Mouse (Mus musculus): ENCODE measurements around the gene Dap.

Gene Dap

DNA sequence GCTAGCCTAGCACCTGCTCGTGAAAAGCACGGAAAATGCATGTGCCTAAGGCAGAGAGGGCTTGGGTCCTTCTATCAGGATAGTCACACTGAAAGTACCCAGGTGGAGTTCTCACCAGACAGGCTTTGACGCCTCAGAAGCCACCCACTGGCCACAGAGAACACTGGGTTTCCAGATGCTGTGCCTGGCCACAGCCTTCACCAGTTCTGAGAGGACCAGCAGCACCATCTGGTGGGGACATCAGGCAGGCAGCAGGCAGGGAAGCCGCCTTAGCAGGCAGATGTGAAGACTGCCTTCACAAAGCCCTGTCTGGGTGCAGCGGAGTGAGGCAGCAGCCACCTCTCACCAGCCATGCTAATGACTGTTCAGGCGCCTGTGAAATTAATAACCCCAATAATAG, 40.7 kb downstream of the Dap start:
- peak; percentile 85 for DNase-seq (ENCODE audit: low read depth, low spot score)

DNA sequence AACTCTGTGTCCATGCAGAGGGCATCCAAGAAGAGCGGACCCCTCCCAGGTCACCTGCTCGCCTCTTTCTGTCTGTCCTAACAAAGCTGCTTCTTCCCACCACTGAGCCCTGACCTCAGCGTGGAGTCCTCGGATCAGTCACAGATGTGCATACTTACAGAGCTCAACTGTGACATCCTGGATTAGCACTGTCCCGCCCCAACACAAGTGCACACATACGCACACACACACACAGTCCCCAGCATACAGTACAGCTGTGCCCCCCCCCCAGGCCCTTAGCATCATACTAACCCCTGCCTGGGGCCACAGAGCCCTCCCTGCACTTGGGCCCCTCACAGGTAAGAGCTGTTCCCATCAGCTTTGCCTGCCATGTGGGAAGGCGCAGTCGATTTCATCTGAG, 41.3 kb downstream of the Dap start:
- DNase-seq (ENCODE audit: low read depth, low spot score): no peak

DNA sequence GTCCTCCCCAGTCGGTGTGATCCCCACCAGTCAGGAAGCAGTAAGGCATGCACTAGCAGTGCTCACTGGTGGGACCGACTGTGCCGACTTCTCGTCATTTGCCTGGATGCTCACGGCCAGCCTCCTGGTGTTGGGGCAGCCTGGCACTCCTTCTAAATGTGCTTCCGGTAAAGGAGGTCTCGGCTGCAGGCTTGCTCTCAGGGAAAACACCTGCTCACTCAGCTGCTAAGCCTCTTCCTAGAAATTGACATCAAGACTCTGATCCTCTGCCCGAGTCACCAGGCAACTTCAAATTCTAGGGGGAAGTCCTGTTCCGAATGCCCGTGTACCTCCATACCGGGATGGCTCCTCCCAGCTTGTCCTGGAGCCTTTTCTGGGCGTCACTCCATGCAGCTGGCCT, 41.7 kb downstream of the Dap start:
- DNase-seq (ENCODE audit: low read depth, low spot score): no peak

- no peak for DNase-seq (ENCODE audit: low read depth, low spot score)
Measured at GRCm38 (mm10) chr15:31268148-31268547, 44.0 kb downstream of the Dap start.

- no peak for DNase-seq (ENCODE audit: low read depth, low spot score)
Measured at GRCm38 (mm10) chr15:31269558-31269957, 45.4 kb downstream of the Dap start.

DNA sequence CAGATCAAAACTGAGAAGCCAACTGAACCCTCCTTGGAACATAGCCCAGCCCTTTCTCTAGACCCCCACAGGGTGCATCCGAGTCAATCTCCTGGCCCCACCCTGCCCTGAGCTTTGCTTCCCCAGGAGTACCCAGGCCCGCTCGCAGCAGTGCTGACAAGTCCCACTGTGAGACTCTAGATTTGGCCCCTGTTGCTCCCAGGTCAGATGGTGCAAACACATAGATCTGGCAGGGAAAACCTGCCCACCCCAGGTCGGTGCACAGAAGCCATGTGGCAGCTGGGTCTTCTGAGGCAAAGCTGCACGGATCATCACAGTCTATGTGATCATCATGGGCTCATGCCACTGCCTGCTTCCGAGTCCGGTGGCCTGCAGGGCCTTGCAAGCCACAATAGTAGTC, 48.6 kb downstream of the Dap start:
- no peak for DNase-seq (ENCODE audit: low read depth, low spot score)

DNA sequence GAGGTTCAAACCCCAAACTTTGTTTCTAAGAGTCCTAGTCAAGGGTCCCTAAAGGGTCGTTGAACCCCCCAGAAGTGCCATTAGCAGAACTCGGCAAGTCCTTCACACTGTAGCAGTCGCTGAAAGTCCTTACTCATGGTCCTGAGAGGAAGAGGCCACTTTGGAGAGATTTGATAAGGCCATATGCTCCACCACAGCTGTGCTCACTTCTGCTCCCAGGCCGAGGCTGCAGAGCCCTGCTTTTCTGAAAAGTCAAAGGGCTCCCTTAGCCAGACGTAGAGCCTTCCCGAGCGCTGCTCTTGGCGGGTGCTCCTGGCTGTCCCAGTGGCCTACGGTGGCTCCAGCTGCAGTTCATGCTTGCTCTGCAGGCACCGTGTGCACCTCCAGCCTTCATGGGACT, 49.4 kb downstream of the Dap start:
- no peak for DNase-seq (ENCODE audit: low read depth, low spot score)

- DNase-seq (ENCODE audit: low read depth, low spot score): no peak
Measured at GRCm38 (mm10) chr15:31278090-31278489, 54.0 kb downstream of the Dap start.

- DNase-seq (ENCODE audit: low read depth, low spot score): no peak
Measured at GRCm38 (mm10) chr15:31279120-31279519, 55.0 kb downstream of the Dap start.

- DNase-seq (ENCODE audit: low read depth, low spot score): no peak
Measured at GRCm38 (mm10) chr15:31279577-31280004, 55.5 kb downstream of the Dap start.

DNA sequence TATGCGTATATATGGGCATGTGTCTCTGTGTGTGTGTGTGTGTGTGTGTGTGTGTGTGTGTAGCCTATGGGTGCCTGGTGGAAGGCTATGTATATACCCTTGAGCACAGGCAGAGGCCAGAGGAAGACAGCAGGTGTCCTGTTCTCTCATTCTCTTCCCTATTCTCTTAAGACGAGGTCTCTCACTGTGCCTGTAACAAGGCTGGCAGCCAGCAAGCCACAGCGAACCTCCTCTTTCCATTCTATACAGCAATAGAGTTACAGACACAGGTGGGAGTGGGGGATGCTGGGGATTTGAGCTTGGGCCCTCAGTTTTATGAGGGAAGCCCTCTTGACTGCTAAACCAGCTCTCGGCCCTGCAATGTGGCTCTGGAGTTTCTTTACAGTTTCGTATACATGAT, 55.9 kb downstream of the Dap start:
- no peak for DNase-seq (ENCODE audit: low read depth, low spot score)

DNA sequence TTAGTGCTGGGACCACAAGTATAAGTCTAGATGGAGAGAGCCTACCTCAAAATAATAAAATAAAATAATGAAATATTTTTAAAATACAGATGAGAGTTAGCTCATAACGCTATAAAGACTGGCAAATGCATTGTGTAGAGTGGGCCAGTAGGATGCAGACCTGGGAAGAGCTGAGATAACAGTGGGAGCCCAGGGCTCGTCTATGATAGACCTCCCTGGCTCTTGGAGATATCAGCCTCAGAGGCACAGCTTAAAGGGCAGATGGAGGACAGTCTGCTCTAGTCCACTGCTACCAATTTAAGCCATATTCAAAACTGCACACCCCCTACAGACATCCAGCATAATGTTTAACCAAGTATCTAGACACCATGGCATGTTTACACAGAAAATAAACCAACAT, 56.6 kb downstream of the Dap start:
- DNase-seq (ENCODE audit: low read depth, low spot score): no peak

GRCm38 (mm10) chr15:31281830-31282229, 57.7 kb downstream of the Dap start:
- DNase-seq (ENCODE audit: low read depth, low spot score): no peak

- no peak for DNase-seq (ENCODE audit: low read depth, low spot score)
Measured at GRCm38 (mm10) chr15:31282353-31282752, 58.2 kb downstream of the Dap start.

GRCm38 (mm10) chr15:31284142-31284541, 60.0 kb downstream of the Dap start:
- DNase-seq (ENCODE audit: low read depth, low spot score): no peak

DNA sequence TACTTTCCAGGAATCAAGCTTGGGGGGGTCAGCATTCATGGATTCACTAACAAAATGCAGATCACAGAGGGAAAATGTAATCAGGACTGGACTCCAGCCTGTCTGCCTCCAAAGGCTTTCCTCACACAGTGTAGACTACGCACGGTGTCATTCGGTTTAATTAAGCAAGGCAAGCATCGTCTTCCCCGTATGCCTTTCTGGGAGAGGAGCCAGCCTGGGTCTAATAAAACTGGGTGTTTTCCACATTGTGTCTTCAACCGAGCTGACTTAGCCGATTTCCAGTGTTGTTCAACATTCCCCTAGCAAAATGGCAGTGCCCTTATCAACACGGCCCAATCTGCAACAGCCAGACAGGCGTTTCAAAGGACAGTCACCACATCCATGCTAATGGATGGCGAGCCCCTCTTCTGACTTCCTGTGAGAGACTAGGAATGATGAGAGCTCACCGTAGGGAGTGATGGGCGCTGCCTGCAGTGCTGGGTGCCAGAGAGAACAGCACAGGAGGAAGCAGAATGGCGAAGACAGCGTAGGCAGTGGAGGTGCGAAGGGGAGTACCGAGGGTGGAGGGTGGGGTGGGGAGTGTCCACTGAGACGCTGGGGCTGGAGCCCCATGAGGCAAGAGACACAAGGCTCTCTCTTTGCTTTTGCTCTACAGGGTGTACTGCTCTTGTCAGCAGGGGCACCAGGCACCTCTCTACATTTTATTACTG, 61.0 kb downstream of the Dap start:
- DNase-seq (ENCODE audit: low read depth, low spot score): no peak

DNA sequence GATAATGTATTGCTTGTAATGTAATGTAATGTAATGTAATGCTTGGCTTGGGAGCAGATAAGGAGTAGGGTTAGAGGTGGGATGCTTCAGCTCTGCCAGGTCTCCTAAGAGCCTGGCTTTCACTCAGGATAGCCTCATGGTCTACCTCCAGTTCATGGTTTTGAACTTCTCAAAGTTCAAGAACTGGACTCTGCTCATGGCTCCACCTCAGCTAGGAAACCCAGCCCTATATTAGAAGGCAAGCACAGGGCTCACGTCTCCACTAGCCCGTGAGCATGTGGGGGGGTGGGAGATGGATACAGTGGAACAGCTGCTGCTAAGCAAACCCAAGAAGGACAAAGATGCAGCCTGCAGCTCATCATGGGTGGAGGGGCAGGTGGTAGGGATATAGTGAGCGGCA, 61.6 kb downstream of the Dap start:
- DNase-seq (ENCODE audit: low read depth, low spot score): no peak

DNA sequence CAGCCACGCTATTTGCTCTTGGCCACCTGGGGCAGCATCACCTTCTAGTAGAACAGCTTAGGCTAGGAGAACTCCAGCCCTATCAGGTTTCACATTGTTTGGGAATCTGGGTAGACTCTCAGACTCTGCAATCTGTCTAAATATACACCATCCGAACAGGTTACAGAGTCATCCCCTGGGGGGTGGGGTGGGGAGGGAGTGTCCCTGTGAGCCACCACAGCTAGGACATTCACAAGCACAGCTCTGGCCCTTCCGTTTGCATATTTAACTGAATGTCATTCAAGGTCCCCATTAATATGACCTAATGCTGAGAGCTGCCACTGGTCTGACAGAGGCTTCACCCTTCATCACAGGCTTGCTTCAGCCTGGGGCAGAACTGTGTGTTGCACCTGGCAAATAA, 68.5 kb downstream of the Dap start:
- DNase-seq (ENCODE audit: low read depth, low spot score): no peak

- no peak for DNase-seq (ENCODE audit: low read depth, low spot score)
Measured at GRCm38 (mm10) chr15:31294311-31294710, 70.2 kb downstream of the Dap start.

DNA sequence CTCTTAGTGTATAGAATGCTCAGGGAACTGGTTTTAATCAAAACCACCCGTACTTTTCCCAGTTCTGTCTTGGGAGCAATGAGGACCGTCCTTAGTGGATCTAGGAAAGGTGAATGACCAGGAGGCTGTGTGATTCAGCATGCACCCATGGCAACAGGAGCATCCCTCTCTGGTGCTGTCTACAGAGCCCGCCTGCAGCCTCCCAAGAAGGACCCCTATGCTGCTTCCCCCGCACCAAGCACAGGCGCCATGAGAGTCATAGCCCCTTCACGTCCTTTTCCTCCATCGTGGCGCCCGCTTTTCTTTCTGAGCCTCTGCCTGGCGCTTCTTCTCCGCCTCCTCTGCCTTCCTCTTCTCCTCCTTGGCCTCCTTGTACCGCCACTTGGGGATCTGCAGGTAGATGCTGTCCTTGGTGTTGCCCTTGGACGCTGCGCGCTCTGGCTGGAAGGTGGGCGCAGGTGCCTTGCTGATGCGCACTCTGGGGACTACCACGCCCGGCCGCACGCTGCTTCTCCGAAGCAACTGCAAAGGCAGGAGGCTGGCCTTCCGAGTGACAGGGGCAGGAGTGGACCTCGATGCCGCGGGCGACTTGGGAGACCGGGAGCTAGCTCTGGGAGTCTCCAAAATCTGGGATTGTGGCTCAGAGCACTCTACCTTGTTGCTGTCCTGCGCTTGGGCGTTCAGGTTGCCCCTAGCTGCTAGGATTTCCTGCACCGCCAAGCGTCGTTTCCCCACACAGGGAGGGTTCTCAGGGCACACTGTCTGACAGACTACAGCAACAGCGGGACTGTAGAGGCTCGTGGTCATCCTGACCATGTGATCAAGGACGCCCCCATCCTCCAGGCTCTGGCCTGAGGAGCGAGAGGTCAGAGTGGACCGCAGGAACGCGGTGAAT, 73.0 kb downstream of the Dap start:
- no peak for DNase-seq (ENCODE audit: low read depth, low spot score)

- DNase-seq (ENCODE audit: low read depth, low spot score): no peak
Measured at GRCm38 (mm10) chr15:31297777-31298137, 73.6 kb downstream of the Dap start.

DNA sequence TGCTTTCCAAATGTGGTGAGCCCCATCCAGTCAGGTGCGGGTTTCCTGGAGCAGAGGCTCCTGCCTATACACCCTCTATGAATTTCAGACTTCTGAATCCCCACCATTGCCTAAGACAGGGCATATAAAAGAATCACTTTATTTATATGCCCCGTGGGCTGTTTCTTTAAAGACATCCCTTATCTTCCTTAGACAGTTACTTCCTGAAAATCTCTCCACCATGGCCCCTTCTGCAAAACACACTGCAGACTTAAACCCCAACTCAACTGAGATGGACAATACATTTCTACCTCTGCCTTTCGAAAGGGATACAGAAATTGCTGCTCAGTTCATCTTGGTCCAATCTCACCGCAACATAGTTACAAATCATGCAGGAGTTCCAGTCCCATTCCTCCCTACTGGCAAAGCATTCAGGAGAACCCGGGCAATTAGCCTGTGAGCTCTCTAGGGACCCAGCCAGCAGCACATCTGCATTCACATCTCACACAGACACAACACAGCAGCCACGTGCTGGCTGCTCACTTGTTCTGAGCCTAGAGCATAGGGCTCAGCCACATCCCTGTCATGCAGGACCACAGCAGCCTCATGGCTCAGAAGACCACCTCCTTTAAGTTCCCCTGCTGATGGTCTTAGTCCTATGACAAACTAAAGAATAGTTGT, 75.3 kb downstream of the Dap start:
- DNase-seq (ENCODE audit: low read depth, low spot score): no peak
